Mouse (Mus musculus) heart, postnatal 0 days (tissue): ENCODE measurements around the gene Hsd17b2. TPM values are rescaled to one million over a fixed set of nuclear protein-coding genes. Genes with fewer than 3 reads are reported as not detected.

ENCODE experiments used
- ATAC-seq: fragments of 200-750 bp; cut with Nextera tagmentation; 2 replicates; pipeline ENCODE4 v1.8.0; 2017; ENCODE audit warnings: low read depth, moderate number of reproducible peaks, moderate library complexity; ENCODE audit not compliant: insufficient read depth
- DNase-seq: peaks from one replicate; pipeline ENCODE4 v3.0.0-alpha.2; 2016; ENCODE audit warnings: low spot score
- H3K27ac ChIP-seq: fragments of 300-500 bp; sonication (generic); 2 replicates; pipeline ENCODE4 v1.5.1; 2014; ENCODE audit warnings: low read depth, mild to moderate bottlenecking
- H3K27me3 ChIP-seq: fragments of 300-500 bp; sonication (generic); 2 replicates; pipeline ENCODE4 v1.6.1; 2014; ENCODE audit warnings: low read length, mixed read lengths; ENCODE audit not compliant: control insufficient read depth, insufficient read depth
- H3K36me3 ChIP-seq: fragments of 300-500 bp; sonication (generic); replicated peaks from 2 replicates; pipeline ENCODE4 v1.6.1; 2014; ENCODE audit warnings: low read length, mixed read lengths; ENCODE audit not compliant: control insufficient read depth, insufficient read depth
- H3K4me1 ChIP-seq: fragments of 300-500 bp; sonication (generic); 2 replicates; pipeline ENCODE4 v1.6.1; 2014; ENCODE audit warnings: antibody characterized with exemption; ENCODE audit not compliant: control insufficient read depth, insufficient read depth
- H3K4me2 ChIP-seq: fragments of 300-500 bp; sonication (generic); 2 replicates; pipeline ENCODE4 v1.6.1; 2014; ENCODE audit warnings: low read depth, mild to moderate bottlenecking, low read length, moderate library complexity
- H3K4me3 ChIP-seq: fragments of 300-500 bp; sonication (generic); 2 replicates; pipeline ENCODE4 v1.5.1; 2014; ENCODE audit warnings: low read depth, low read length
- H3K9ac ChIP-seq: fragments of 300-500 bp; sonication (generic); replicated peaks from 2 replicates; pipeline ENCODE4 v1.6.1; 2014; ENCODE audit warnings: low read depth, low read length, mixed read lengths
- H3K9me3 ChIP-seq: fragments of 300-500 bp; sonication (generic); replicated peaks from 2 replicates; pipeline ENCODE4 v1.6.1; 2016; ENCODE audit warnings: low read length; ENCODE audit not compliant: control insufficient read depth
- CTCF ChIP-seq: IDR thresholded peaks from 2 replicates; pipeline ENCODE4 v1.5.1; 2016; ENCODE audit warnings: antibody characterized with exemption, control low read depth, low read depth
- EP300 ChIP-seq: IDR thresholded peaks from 2 replicates; pipeline ENCODE4 v1.6.1; 2016; ENCODE audit warnings: antibody characterized with exemption, low read depth
- WGBS: fragments of 180-500 bp; shearing (Covaris S2); extraction: QIAGEN DNeasy Blood & Tissue Kit; methylation state at CpG from one replicate; pipeline ENCODE4 v1.1.7; 2014; 5-methylcytosine and 5-hydroxymethylcytosine counted together
- polyA plus RNA-seq: library from polyadenylated mRNA; unstranded; fragments of >200 nt; fragmentation: Nextera tagmentation; extraction: Ambion mirVana; gene quantifications from 2 replicates; pipeline ENCODE4 v1.2.1, GENCODE M21; 2015
- total RNA-seq: library from RNA; depleted of rRNA; stranded (reverse); fragments of >200 nt; gene quantifications from 2 replicates; pipeline ENCODE4 v1.2.3, GENCODE M21; 2014; ENCODE audit warnings: low replicate concordance

The Hsd17b2 gene
- total and polyA plus RNA-seq, 2 experiments from 2014 or later, result 2.3 TPM; not detected in 1

DNA sequence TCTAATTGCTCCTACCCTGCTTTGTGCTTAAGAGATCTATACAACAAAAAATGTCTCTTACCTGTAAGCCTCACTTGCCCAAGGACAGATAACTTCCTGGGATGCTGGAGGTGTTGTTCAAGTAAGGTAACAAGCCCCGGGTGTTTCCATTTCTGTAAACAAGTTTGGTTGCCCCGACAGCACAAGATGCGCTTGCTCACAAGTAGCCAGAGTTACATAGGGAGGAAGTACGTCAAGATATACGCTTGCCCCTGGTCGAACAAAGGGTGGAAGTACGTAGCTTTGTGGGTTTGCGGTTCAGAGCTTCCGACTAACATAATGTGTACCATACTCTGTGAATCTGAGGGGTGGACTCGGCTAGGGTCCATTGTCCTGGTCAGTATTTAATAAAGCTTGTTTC is 74.4 kb downstream of the Hsd17b2 start:
- H3K9ac ChIP-seq, result no peak overlapping the region
- H3K27ac ChIP-seq, result no peak overlapping the region
- TF ChIP-seq CTCF (no peak), EP300 (no peak)
- no peaks in the 10 kb centered on the region for H3K9me3 ChIP-seq
- no peaks in the 10 kb centered on the region for H3K27me3 ChIP-seq
- WGBS, result 74% methylated on average over 10 of the region's 10 CpGs
- H3K36me3 ChIP-seq, result no peaks in the 10 kb centered on the region
- ATAC-seq (no peak), DNase-seq (no peak)
- no peak overlapping the region for H3K4me2 ChIP-seq
- no peaks in the 10 kb centered on the region for H3K4me1 ChIP-seq
- no peak overlapping the region for H3K4me3 ChIP-seq

DNA sequence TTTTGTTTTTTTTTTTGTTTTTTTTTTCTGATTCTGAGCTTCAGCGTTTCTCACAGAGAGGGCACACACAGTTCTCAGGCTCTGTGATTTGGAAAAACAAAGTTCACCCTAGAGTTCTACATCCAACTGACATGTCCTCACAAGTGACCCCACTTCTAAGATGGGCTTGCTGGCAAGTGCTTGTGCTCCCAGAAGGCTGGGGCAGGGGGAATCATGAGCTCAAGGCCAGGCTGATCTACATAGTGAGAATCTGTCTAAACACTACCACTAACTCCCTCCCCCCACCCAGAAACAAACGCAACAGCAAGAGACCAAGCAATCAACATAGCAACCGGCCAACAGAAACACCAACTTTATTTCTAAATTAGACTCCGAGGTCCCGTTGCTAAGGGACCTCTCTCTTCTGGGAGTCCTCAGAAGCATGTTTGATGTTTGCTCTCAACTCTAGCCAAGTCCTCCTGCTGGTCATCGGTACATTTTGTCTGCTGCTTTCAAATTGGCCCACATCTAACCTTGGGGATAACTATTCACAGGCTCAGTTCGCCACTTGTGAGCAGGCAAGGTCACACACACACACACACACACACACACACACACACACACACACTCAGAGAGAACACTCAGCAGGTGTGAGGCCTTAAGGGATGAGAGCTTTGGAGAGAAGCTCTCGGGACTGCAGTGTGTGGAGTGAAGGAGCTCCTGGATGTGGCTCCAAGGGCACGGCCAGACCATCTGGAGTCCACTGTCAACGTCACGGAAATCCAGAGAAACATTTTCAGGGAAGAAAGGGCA is 77.0 kb downstream of the Hsd17b2 start:
- ATAC-seq (no peak), DNase-seq (no peak)
- TF ChIP-seq CTCF (no peak), EP300 (no peak)
- H3K27ac ChIP-seq, result no peak overlapping the region
- H3K36me3 ChIP-seq, result no peaks in the 10 kb centered on the region
- no peak overlapping the region for H3K4me2 ChIP-seq
- H3K4me3 ChIP-seq, result no peak overlapping the region
- 63% methylated on average over 11 of the region's 11 CpGs for WGBS
- no peaks in the 10 kb centered on the region for H3K27me3 ChIP-seq
- H3K9me3 ChIP-seq, result no peaks in the 10 kb centered on the region
- no peak overlapping the region for H3K9ac ChIP-seq
- H3K4me1 ChIP-seq, result no peaks in the 10 kb centered on the region

DNA sequence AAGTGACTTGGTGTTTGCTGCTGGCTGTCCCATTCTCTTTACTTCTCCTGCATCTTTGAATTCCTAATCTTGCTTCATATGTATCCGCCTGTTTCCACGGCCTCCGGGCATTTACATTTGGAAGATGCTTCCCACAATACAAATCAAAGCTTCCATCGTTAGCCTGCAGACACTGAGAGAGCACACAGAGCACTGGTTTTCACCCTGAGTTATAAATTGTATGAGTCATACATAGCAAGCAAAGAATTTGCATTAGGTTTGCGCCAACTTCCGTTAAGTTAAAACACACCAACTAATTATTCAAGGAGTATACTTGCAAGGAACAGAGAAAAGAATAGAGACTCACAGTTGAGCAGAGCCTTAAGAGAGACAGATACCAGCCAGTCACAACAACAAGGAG is 77.6 kb downstream of the Hsd17b2 start:
- no peak for TF ChIP-seq EP300
- TF ChIP-seq CTCF, result no peak

DNA sequence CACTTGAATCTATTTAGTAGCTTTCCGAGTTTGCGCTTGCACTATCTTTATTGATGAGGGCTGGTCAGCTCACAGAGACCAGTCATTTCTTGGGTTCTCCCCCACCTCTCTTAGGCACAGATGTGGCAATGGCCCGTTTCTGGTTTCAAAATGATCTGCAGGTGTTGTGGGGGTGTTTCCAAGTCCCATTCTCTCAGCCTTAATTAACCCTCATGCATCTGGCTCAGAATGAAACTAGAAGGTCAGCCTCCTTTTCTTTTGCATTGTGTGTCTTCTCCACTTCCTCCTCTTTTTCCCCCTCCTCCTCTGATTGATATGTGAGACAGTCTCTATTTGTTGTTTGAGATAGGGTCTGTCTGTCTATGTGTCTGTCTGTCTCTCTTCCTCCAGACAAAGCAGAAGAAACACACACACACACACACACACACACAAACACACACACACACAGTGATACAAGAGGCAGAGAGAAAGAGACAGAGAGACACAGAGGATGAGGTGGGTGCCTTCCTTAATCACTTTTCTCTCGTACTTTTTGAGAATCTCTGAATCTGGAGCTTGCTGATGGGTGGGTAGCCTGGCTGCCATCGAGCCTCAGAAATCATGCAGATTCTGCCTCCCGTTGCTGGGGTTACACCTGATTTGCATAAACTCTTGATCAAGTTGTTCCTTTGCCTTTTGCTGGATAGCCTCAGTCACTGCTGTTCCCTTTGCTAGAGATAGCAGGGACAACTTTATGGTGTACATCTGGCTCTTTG is 79.8 kb downstream of the Hsd17b2 start:
- no peaks in the 10 kb centered on the region for H3K27me3 ChIP-seq
- TF ChIP-seq CTCF, result no peak
- TF ChIP-seq EP300, result no peak
- no peak overlapping the region for H3K4me2 ChIP-seq
- H3K4me3 ChIP-seq, result no peak overlapping the region
- no peak for DNase-seq
- no peak for ATAC-seq
- no peaks in the 10 kb centered on the region for H3K9me3 ChIP-seq
- WGBS, result 63% methylated on average over 6 of the region's 6 CpGs
- H3K9ac ChIP-seq, result no peak overlapping the region
- H3K36me3 ChIP-seq, result no peaks in the 10 kb centered on the region
- no peaks in the 10 kb centered on the region for H3K4me1 ChIP-seq
- H3K27ac ChIP-seq, result no peak overlapping the region

More for the DNA sequence above, 77.6 kb downstream of the Hsd17b2 start:
- Histone ChIP-seq H3K4me2 (no peak overlapping the region), H3K4me1 (no peaks in the 10 kb centered on the region), H3K4me3 (no peak overlapping the region), H3K27ac (no peak overlapping the region), H3K27me3 (no peaks in the 10 kb centered on the region), H3K9ac (no peak overlapping the region), H3K36me3 (no peaks in the 10 kb centered on the region), H3K9me3 (no peaks in the 10 kb centered on the region)
- no peak for DNase-seq
- no peak for ATAC-seq
- WGBS, result 84% methylated on average over 6 of the region's 6 CpGs

DNA sequence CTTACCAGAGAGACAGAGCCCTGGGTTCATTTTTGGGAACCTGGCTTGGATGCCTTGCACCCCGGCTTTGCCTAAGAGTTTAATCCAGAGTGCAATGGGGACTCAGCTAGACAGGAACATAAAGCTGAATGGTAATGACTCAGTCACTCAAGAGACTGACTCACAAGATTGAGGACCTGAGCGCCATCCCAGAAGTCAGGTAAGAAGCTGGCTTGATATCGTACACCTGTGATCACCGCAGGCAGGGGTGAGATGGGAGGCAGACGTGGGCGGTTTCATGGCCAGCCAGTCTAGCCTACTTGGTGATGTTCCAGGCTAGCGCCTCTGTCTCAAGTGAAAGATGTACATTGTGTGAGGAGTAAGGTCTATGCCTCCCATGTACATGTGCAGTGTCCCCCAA is 81.3 kb downstream of the Hsd17b2 start:
- no peak overlapping the region for H3K4me3 ChIP-seq
- no peaks in the 10 kb centered on the region for H3K27me3 ChIP-seq
- DNase-seq, result no peak
- ATAC-seq, result no peak
- TF ChIP-seq EP300 (no peak), CTCF (no peak)
- H3K27ac ChIP-seq, result no peak overlapping the region
- no peaks in the 10 kb centered on the region for H3K36me3 ChIP-seq
- H3K4me2 ChIP-seq, result no peak overlapping the region
- no peaks in the 10 kb centered on the region for H3K9me3 ChIP-seq
- WGBS, result 87% methylated on average over 7 of the region's 7 CpGs
- H3K4me1 ChIP-seq, result no peaks in the 10 kb centered on the region
- no peak overlapping the region for H3K9ac ChIP-seq
